Mouse (Mus musculus): Measurements from ENCODE around the gene Slc2a4. TPM values are rescaled to one million over a fixed set of nuclear protein-coding genes. Genes with fewer than 3 reads are reported as not detected.
"Not testable (repeated sequence)": the region's sequence is repeated elsewhere in the genome, so short reads cannot be mapped to it uniquely, and the experiment has no call there.

The Slc2a4 gene
- polyA plus RNA-seq, 3 experiments from 2014 or later: not detected

GRCm38 (mm10) chr11:69938401-69938979, 9.5 kb downstream of the Slc2a4 start:
- no peak for ATAC-seq

- no peak for ATAC-seq
These were observed 10.2 kb downstream of the Slc2a4 start for GRCm38 (mm10) chr11:69937834-69938233.

GRCm38 (mm10) chr11:69937385-69937784, 10.6 kb downstream of the Slc2a4 start:
- no peak for ATAC-seq

- no peak for ATAC-seq
These were observed 11.2 kb downstream of the Slc2a4 start for GRCm38 (mm10) chr11:69936714-69937347.

- no peak for ATAC-seq
These were observed 11.8 kb downstream of the Slc2a4 start for GRCm38 (mm10) chr11:69936156-69936555.

GRCm38 (mm10) chr11:69935137-69935879, 12.7 kb downstream of the Slc2a4 start, which contains the start of gene Ybx2:
TSS of gene Ybx2 (plus strand) at chr11:69935796.
- peak; percentile 78 for ATAC-seq

GRCm38 (mm10) chr11:69934681-69935080, 13.3 kb downstream of the Slc2a4 start:
- ATAC-seq: no peak

- peak; percentile 71 for ATAC-seq
These were observed 13.8 kb downstream of the Slc2a4 start for GRCm38 (mm10) chr11:69934169-69934568.

GRCm38 (mm10) chr11:69933066-69933465, 14.9 kb downstream of the Slc2a4 start:
- ATAC-seq: no peak

- no peak for ATAC-seq
These were observed 15.7 kb downstream of the Slc2a4 start for GRCm38 (mm10) chr11:69932254-69932653.

- ATAC-seq: no peak
These were observed 16.2 kb downstream of the Slc2a4 start for GRCm38 (mm10) chr11:69931769-69932168.

GRCm38 (mm10) chr11:69930967-69931537, 16.9 kb downstream of the Slc2a4 start:
- ATAC-seq: no peak

- not testable (repeated sequence) for ATAC-seq
These were observed 17.8 kb downstream of the Slc2a4 start for GRCm38 (mm10) chr11:69930176-69930575.

GRCm38 (mm10) chr11:69929712-69930111, 18.3 kb downstream of the Slc2a4 start:
- no peak for ATAC-seq

GRCm38 (mm10) chr11:69927501-69927900, 20.5 kb downstream of the Slc2a4 start:
- no peak for ATAC-seq

GRCm38 (mm10) chr11:69922796-69923195, 25.2 kb downstream of the Slc2a4 start:
- ATAC-seq: no peak

- no peak for ATAC-seq
These were observed 25.8 kb downstream of the Slc2a4 start for GRCm38 (mm10) chr11:69922012-69922756.

GRCm38 (mm10) chr11:69921114-69922011, 26.6 kb downstream of the Slc2a4 start, which contains the start of gene Eif5a:
TSS of gene Eif5a (minus strand) at chr11:69921958.
- ATAC-seq: peak; percentile 76

- ATAC-seq: no peak
These were observed 27.5 kb downstream of the Slc2a4 start for GRCm38 (mm10) chr11:69920266-69921031.

- peak; percentile 46 for ATAC-seq
These were observed 28.2 kb downstream of the Slc2a4 start for GRCm38 (mm10) chr11:69919661-69920265.

All from inflammation-experienced regulatory T-cells, adult 6 months (primary cell).